Mouse (Mus musculus): ENCODE results near the gene Galnt3.

Galnt3 gene

DNA sequence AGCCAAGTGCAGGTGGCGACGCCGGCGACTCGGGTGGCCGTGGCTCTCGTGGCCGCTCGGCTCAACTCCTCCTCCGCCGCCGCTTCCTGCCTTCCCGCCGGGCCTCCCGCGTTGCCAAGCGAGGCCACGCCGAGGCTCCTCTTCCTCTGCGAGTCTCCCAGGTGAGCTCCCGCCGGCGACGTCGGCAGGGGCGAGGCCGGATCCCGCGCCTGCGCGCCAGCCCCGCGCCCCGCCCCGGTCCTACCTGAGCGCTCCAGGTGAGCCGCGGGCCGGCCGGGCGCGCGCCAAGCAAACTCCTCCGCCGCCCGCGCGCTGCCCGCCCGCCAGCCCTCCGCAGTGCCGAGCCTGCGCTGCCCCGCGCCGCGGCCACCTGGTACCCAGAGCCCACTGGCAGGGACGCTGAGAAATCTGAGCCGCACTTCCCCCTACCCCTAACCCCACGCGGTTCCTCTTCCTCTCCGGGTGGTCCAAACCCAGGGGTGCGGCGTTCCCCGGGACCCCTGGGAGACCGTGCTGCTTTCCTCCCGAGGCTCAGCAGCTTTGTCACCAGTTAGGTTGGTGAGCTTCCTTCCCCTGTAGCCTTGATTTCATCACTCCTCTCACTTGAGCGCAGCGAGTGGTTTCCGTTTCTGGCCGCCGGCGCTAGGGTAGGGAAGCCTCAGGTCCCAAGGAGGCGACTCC lies at the start of gene Galnt3:
TSS of gene Galnt3 (minus strand) at position 404 of the 681 bp plus-strand sequence.
- DNase-seq (ENCODE audit: low spot score in 2 of 2): peak; percentile 60 to 70

- no peak for DNase-seq (ENCODE audit: low spot score in 2 of 2)
These were observed 48.3 kb upstream of the Galnt3 start for GRCm38 (mm10) chr2:66173134-66173533.

GRCm38 (mm10) chr2:66171643-66172042 lies 46.8 kb upstream of the Galnt3 start:
- no peak for DNase-seq (ENCODE audit: low spot score in 2 of 2)

DNA sequence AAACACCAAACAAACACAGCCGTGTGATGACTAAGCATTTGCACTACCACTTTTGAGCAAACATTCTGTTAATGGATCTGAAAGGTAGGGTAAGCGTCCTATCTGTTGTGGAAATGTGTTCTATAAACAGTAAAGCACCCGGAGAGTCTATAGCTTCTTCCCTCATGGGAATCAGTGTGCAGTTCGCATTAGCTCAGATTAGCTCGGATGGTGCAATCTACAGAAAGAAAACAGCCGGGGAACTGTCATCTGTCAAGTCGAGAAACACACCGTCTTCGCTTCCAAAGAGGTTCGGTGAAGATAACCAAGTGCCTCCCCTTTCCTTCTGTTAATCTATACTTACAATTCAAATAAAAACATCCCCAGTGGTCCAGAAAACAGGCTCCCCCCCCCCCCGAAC lies 45.9 kb upstream of the Galnt3 start:
- no peak for DNase-seq (ENCODE audit: low spot score in 2 of 2)

GRCm38 (mm10) chr2:66165025-66165424 lies 40.2 kb upstream of the Galnt3 start:
- no peak for DNase-seq (ENCODE audit: low spot score in 2 of 2)

DNA sequence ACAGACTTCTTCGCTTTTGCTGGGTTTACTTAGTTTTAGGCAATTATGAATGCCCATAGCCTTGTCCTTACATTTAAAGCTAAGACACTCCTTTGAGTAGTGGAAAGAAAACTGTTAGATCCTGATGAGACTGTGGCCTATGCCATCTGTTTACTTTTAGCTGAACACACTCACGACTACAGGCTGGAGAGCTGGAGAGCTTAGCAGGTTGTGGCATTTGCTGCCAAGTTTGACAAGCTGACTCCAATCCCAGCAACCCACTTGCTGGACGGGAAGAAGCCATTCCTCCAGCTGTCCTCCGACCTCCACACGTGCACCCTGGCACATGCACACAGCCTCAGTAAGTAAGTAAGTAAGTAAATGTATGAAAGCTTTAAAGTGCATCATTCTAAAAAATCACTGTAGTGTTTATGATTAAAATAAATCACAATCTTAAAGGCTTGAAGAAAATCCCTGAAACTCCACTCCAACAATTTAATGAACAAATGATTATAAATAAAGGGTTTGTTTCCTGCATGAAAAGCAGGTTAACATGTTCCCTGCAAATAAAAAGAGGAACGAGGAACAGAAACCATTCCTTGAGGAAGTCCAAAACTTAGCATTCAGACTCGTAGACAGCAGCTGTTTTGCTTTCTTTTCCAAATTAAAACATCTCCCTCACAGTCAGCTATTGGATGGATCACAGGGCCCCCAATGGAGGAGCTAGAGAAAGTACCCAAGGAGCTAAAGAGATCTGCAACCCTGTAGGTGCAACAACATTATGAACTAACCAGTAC lies 33.5 kb upstream of the Galnt3 start:
- no peak for DNase-seq (ENCODE audit: low spot score in 2 of 2)

GRCm38 (mm10) chr2:66151436-66151835 lies 26.6 kb upstream of the Galnt3 start:
- DNase-seq (ENCODE audit: low spot score in 2 of 2): no peak

- no peak for DNase-seq (ENCODE audit: low spot score in 2 of 2)
These were observed 25.7 kb upstream of the Galnt3 start for GRCm38 (mm10) chr2:66150531-66150930.

DNA sequence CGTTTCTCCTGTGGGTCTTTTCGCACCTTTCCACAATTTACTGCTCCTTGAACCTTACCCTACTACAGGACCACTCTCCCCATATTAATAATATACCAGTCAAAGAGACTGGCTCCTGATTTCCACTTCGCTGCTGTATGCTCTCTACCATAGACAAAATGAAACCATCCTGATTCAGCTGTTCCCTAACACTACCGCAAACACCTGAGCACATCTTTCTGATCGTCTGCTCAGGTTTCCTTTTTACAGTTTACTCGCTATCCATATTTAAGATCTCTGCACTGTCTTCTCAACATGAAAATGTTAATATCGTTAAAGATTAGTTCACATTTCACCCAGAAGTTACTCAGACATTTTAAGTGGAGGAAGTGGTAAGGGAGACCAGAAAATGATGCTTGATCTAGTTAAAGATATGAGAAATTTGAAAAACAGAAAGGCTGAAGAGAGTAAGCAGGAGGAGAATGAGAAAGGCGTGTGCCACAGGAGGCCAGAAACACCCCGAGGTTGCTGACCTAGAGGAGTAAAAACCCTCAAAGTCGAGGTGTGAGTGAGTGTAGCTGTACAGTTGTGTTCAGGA lies 23.9 kb upstream of the Galnt3 start:
- DNase-seq (ENCODE audit: low spot score in 2 of 2): no peak

GRCm38 (mm10) chr2:66146473-66146872 lies 21.7 kb upstream of the Galnt3 start:
- DNase-seq (ENCODE audit: low spot score in 2 of 2): no peak

DNA sequence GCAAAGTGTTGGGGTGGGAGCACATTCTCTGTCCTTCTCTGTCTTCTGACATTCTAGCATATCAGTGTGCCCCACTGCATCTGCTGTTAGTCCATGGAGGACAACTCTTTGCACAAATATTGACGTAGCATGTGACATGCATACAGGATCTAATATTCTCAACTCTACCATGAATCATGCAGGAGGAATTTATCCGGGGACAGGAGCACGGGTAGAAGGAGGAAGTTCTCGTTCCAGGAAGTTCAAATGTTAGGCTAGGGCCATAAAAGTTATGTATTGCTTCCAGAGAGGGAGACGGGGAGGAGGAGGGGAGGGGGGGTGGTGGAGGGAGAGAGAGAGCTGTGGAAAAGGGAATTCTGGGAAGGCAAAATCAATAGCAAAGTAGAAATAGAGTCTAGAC lies 20.0 kb upstream of the Galnt3 start:
- no peak for DNase-seq (ENCODE audit: low spot score in 2 of 2)

DNA sequence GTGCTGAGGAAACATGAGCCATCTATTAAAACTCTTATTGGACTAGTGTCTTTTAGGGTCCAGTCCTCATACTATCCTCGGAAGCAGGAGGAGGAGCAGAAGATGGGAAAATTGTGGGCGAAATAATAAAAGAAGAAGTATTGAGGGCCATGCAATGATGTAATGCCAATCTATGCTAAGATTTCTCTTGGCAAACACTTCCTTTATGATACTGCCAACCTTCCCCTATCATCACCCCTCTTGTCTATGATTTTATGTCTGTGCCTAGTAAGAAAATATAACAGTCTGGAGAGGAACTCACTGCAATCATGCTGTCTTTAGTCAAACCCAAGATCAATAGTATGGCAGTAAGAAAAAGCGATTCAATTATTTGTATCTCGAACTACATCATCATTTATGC lies 18.5 kb upstream of the Galnt3 start:
- DNase-seq (ENCODE audit: low spot score in 2 of 2): no peak

- DNase-seq (ENCODE audit: low spot score in 2 of 2): no peak
These were observed 17.9 kb upstream of the Galnt3 start for GRCm38 (mm10) chr2:66142711-66143110.

GRCm38 (mm10) chr2:66142268-66142667 lies 17.5 kb upstream of the Galnt3 start:
- DNase-seq (ENCODE audit: low spot score in 2 of 2): no peak

GRCm38 (mm10) chr2:66140246-66140645 lies 15.5 kb upstream of the Galnt3 start:
- DNase-seq (ENCODE audit: low spot score in 2 of 2): no peak

- no peak for DNase-seq (ENCODE audit: low spot score in 2 of 2)
These were observed 7.2 kb upstream of the Galnt3 start for GRCm38 (mm10) chr2:66131862-66132544.

DNA sequence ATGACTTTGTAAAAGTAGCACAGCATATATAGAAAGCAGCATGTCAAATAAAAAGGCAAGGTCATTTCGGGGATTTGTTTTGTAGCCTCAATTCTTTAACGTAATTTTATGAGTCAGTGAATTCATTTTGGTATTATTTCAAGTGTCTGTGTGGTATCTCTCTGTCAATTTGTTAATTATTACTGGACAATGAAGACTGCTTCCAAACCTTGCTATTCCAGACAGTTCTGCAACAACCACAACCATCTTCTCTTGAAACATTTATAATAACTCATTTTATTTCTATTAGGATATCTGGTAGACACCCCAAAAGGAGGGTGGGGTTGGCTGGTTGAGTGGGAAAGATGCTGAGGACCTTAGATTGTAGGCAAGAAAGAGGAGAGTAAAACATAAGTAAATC lies 4.1 kb upstream of the Galnt3 start:
- DNase-seq (ENCODE audit: low spot score in 2 of 2): no peak

GRCm38 (mm10) chr2:66127541-66127940 lies 2.7 kb upstream of the Galnt3 start:
- no peak for DNase-seq (ENCODE audit: low spot score in 2 of 2)

- no peak for DNase-seq (ENCODE audit: low spot score in 2 of 2)
These were observed 2.1 kb upstream of the Galnt3 start for GRCm38 (mm10) chr2:66126936-66127335.

DNA sequence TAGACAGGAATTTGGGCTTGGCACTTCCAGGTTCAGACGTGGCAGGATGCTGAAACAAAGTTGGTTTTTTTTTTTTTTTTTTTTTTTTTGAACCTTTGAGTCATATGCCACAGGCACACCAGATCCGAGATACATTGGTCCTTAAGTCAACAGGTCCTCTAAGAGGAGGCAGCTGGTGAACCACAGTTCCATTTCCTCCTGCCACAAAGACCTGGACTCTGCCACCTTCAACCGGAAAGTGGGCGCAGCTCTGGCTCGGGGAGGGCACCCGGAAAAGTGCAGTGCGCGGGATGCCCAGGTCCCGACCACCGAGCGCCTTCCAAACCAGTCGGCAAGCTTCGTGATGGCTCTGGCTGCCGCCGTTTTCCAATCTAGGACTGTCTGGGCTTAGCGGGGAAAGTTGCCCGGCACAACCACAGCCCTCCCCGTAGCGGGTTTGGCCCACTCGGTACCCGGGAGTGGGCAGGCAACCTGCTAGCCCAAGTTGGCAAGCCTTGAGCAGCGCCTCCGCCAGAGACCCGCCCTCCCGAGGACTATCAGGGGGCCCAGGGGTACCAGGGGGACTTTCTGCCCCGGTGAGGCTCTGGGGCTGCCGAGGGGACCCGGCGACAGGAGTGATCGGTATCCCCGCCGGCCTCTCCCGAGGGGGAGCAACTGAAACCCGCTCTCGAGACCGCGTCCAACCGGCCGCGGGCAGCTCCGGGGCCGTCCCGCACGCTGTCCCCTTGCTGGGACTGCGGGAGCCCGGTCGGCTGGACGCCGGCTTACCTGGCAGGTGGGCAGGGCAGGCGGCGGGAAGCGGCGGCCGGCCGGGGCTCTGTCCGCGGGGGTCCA lies 821 bp downstream of the Galnt3 start:
- DNase-seq (ENCODE audit: low spot score in 2 of 2): peak in 1 of 2 experiments; percentile 18

GRCm38 (mm10) chr2:66117686-66118085 lies 7.1 kb downstream of the Galnt3 start:
- no peak for DNase-seq (ENCODE audit: low spot score in 2 of 2)

Measured in urinary bladder, postnatal 36 days (tissue).